Mouse (Mus musculus): ENCODE measurements around the gene Stxbp5. TPM values are rescaled to one million over a fixed set of nuclear protein-coding genes. Genes with fewer than 3 reads are reported as not detected.

The Stxbp5 gene
- polyA plus RNA-seq, 1 experiment: 24.6 TPM

GRCm38 (mm10) chr10:9786461-9786860, 114.4 kb downstream of the Stxbp5 start:
- Histone ChIP-seq H3K4me3 (ENCODE audit: insufficient read depth, low read length) (no peak overlapping the region), H3K27ac (ENCODE audit: insufficient read depth, low read length) (no peak overlapping the region), H3K4me1 (ENCODE audit: control insufficient read depth, insufficient read depth, low read length) (no peaks in the 10 kb centered on the region)
- TF ChIP-seq CTCF (IDR thresholded peaks at IDR 0.05; ENCODE audit: borderline replicate concordance, insufficient read depth, low read length): no peak
- no peak for TF ChIP-seq POLR2A (IDR thresholded peaks at IDR 0.05; ENCODE audit: low read depth, low read length)

GRCm38 (mm10) chr10:9785651-9786050, 115.2 kb downstream of the Stxbp5 start:
- no peaks in the 10 kb centered on the region for H3K4me1 ChIP-seq (ENCODE audit: control insufficient read depth, insufficient read depth, low read length)
- TF ChIP-seq POLR2A (IDR thresholded peaks at IDR 0.05; ENCODE audit: low read depth, low read length) (no peak), CTCF (IDR thresholded peaks at IDR 0.05; ENCODE audit: borderline replicate concordance, insufficient read depth, low read length) (no peak)
- no peak overlapping the region for H3K27ac ChIP-seq (ENCODE audit: insufficient read depth, low read length)
- H3K4me3 ChIP-seq (ENCODE audit: insufficient read depth, low read length): no peak overlapping the region

GRCm38 (mm10) chr10:9779864-9780263, 121.0 kb downstream of the Stxbp5 start:
- H3K27ac ChIP-seq (ENCODE audit: insufficient read depth, low read length): no peak overlapping the region
- H3K4me3 ChIP-seq (ENCODE audit: insufficient read depth, low read length): no peak overlapping the region
- TF ChIP-seq POLR2A (IDR thresholded peaks at IDR 0.05; ENCODE audit: low read depth, low read length) (no peak), CTCF (IDR thresholded peaks at IDR 0.05; ENCODE audit: borderline replicate concordance, insufficient read depth, low read length) (no peak)

GRCm38 (mm10) chr10:9770261-9770660, 130.6 kb downstream of the Stxbp5 start:
- no peak for TF ChIP-seq CTCF (IDR thresholded peaks at IDR 0.05; ENCODE audit: borderline replicate concordance, insufficient read depth, low read length)
- no peak for TF ChIP-seq POLR2A (IDR thresholded peaks at IDR 0.05; ENCODE audit: low read depth, low read length)
- no peak overlapping the region for H3K4me3 ChIP-seq (ENCODE audit: insufficient read depth, low read length)
- no peak overlapping the region for H3K27ac ChIP-seq (ENCODE audit: insufficient read depth, low read length)
- no peaks in the 10 kb centered on the region for H3K4me1 ChIP-seq (ENCODE audit: control insufficient read depth, insufficient read depth, low read length)

More at GRCm38 (mm10) chr10:9779864-9780263, 121.0 kb downstream of the Stxbp5 start:
- H3K4me1 ChIP-seq (ENCODE audit: control insufficient read depth, insufficient read depth, low read length): no peaks in the 10 kb centered on the region

- no peak overlapping the region for H3K27ac ChIP-seq (ENCODE audit: insufficient read depth, low read length)
- no peak for TF ChIP-seq POLR2A (IDR thresholded peaks at IDR 0.05; ENCODE audit: low read depth, low read length)
- TF ChIP-seq CTCF (IDR thresholded peaks at IDR 0.05; ENCODE audit: borderline replicate concordance, insufficient read depth, low read length): no peak
- no peaks in the 10 kb centered on the region for H3K4me1 ChIP-seq (ENCODE audit: control insufficient read depth, insufficient read depth, low read length)
- H3K4me3 ChIP-seq (ENCODE audit: insufficient read depth, low read length): no peak overlapping the region
Observed at GRCm38 (mm10) chr10:9763831-9764230, 137.0 kb downstream of the Stxbp5 start.

GRCm38 (mm10) chr10:9760264-9760663, 140.6 kb downstream of the Stxbp5 start:
- H3K4me3 ChIP-seq (ENCODE audit: insufficient read depth, low read length): no peak overlapping the region
- H3K4me1 ChIP-seq (ENCODE audit: control insufficient read depth, insufficient read depth, low read length): no peaks in the 10 kb centered on the region
- H3K27ac ChIP-seq (ENCODE audit: insufficient read depth, low read length): no peak overlapping the region
- TF ChIP-seq POLR2A (IDR thresholded peaks at IDR 0.05; ENCODE audit: low read depth, low read length) (no peak), CTCF (IDR thresholded peaks at IDR 0.05; ENCODE audit: borderline replicate concordance, insufficient read depth, low read length) (no peak)

GRCm38 (mm10) chr10:9756546-9756945, 144.3 kb downstream of the Stxbp5 start:
- Histone ChIP-seq H3K4me1 (ENCODE audit: control insufficient read depth, insufficient read depth, low read length) (no peaks in the 10 kb centered on the region), H3K4me3 (ENCODE audit: insufficient read depth, low read length) (no peak overlapping the region), H3K27ac (ENCODE audit: insufficient read depth, low read length) (no peak overlapping the region)
- TF ChIP-seq CTCF (IDR thresholded peaks at IDR 0.05; ENCODE audit: borderline replicate concordance, insufficient read depth, low read length) (no peak), POLR2A (IDR thresholded peaks at IDR 0.05; ENCODE audit: low read depth, low read length) (no peak)

- H3K27ac ChIP-seq (ENCODE audit: insufficient read depth, low read length): no peak overlapping the region
- no peaks in the 10 kb centered on the region for H3K4me1 ChIP-seq (ENCODE audit: control insufficient read depth, insufficient read depth, low read length)
- no peak overlapping the region for H3K4me3 ChIP-seq (ENCODE audit: insufficient read depth, low read length)
- TF ChIP-seq CTCF (IDR thresholded peaks at IDR 0.05; ENCODE audit: borderline replicate concordance, insufficient read depth, low read length) (no peak), POLR2A (IDR thresholded peaks at IDR 0.05; ENCODE audit: low read depth, low read length) (no peak)
Observed at GRCm38 (mm10) chr10:9754893-9755541, 145.9 kb downstream of the Stxbp5 start.

GRCm38 (mm10) chr10:9733861-9734260, 167.0 kb downstream of the Stxbp5 start:
- no peaks in the 10 kb centered on the region for H3K4me1 ChIP-seq (ENCODE audit: control insufficient read depth, insufficient read depth, low read length)
- H3K4me3 ChIP-seq (ENCODE audit: insufficient read depth, low read length): no peak overlapping the region
- TF ChIP-seq POLR2A (IDR thresholded peaks at IDR 0.05; ENCODE audit: low read depth, low read length) (no peak), CTCF (IDR thresholded peaks at IDR 0.05; ENCODE audit: borderline replicate concordance, insufficient read depth, low read length) (no peak)
- no peak overlapping the region for H3K27ac ChIP-seq (ENCODE audit: insufficient read depth, low read length)

- TF ChIP-seq POLR2A (IDR thresholded peaks at IDR 0.05; ENCODE audit: low read depth, low read length) (no peak), CTCF (IDR thresholded peaks at IDR 0.05; ENCODE audit: borderline replicate concordance, insufficient read depth, low read length) (no peak)
- Histone ChIP-seq H3K4me3 (ENCODE audit: insufficient read depth, low read length) (no peak overlapping the region), H3K4me1 (ENCODE audit: control insufficient read depth, insufficient read depth, low read length) (no peaks in the 10 kb centered on the region), H3K27ac (ENCODE audit: insufficient read depth, low read length) (no peak overlapping the region)
Observed at GRCm38 (mm10) chr10:9732065-9732749, 168.7 kb downstream of the Stxbp5 start.

Measured in embryonic fibroblast, embryonic 13.5 days (primary cell).